ENCODE assay signal across 27 mouse cellular contexts in genomic region chr2:122656767-122657166, GRCm38 (mm10). TPM values are rescaled to one million over a fixed set of nuclear protein-coding genes. Genes with fewer than 3 reads are reported as not detected.
DNase-seq lines count a peak whose midpoint lies in the region; ATAC-seq and TF ChIP-seq lines count a peak whose summit lies in the region.
"Had no signal": no experiment of that assay in that cellular context is flagged by ENCODE, and none has a peak within 500 bp of the region (broad histone marks: within the 10 kb centered on the region; RNA-seq: fewer than 3 reads in every experiment).

No protein-coding gene starts in this region.

- no peak for ATAC-seq in intestine, embryonic 15.5 days
- ATAC-seq in intestine, embryonic 16.5 days = no peak
- ATAC-seq in stomach, embryonic 16.5 days (ENCODE audit: insufficient read depth, low FRiP score) = no peak
- ATAC-seq: activated CD4-positive, CD25-positive, alpha-beta regulatory T cell, adult 4 months; forebrain, embryonic 14.5 days; forebrain, embryonic 16.5 days had no signal

- peak overlapping the region; percentile 95 for H3K27ac ChIP-seq in intestine, embryonic 15.5 days
- peak overlapping the region; percentile 98 for H3K27ac ChIP-seq in intestine, embryonic 16.5 days (ENCODE audit: low read length)
- peak overlapping the region; percentile 100 for H3K27ac ChIP-seq in small intestine, adult 2 months (ENCODE audit: insufficient read depth, low read depth, low read length)
- H3K27ac ChIP-seq in stomach, embryonic 16.5 days (ENCODE audit: low read length) = peak overlapping the region; percentile 92; the same call in 1 of the 2 replicates
- H3K27ac ChIP-seq: embryonic facial prominence, embryonic 13.5 days; embryonic facial prominence, embryonic 15.5 days; forebrain, embryonic 10.5 days; forebrain, embryonic 12.5 days had no signal

- H3K4me3 ChIP-seq in intestine, embryonic 15.5 days (replicated peaks) = no peak overlapping the region
- no peak overlapping the region for H3K4me3 ChIP-seq in intestine, embryonic 16.5 days (ENCODE audit: low read length)
- H3K4me3 ChIP-seq in small intestine, adult 2 months (ENCODE audit: low read depth, low read length) = no peak overlapping the region
- H3K4me3 ChIP-seq in stomach, embryonic 16.5 days (replicated peaks; ENCODE audit: low read length) = no peak overlapping the region
- H3K4me3 ChIP-seq: embryonic facial prominence, embryonic 13.5 days; embryonic facial prominence, embryonic 15.5 days; erythroblast, embryonic 14.5 days; forebrain, embryonic 10.5 days; forebrain, embryonic 12.5 days had no signal

- no peak overlapping the region for H3K9ac ChIP-seq in intestine, embryonic 15.5 days
- no peak overlapping the region for H3K9ac ChIP-seq in intestine, embryonic 16.5 days (ENCODE audit: low read depth, low read length)
- H3K9ac ChIP-seq in stomach, embryonic 16.5 days (ENCODE audit: low read length) = no peak overlapping the region
- H3K9ac ChIP-seq: embryonic facial prominence, embryonic 13.5 days; embryonic facial prominence, embryonic 15.5 days; forebrain, embryonic 12.5 days had no signal

- no peaks in the 10 kb centered on the region for H3K36me3 ChIP-seq in intestine, embryonic 15.5 days
- H3K36me3 ChIP-seq in intestine, embryonic 16.5 days (ENCODE audit: control insufficient read depth, insufficient read depth, low read length) = no peaks in the 10 kb centered on the region
- no peaks in the 10 kb centered on the region for H3K36me3 ChIP-seq in small intestine, adult 2 months (ENCODE audit: control insufficient read depth, insufficient read depth, low read length)
- H3K36me3 ChIP-seq in stomach, embryonic 16.5 days (ENCODE audit: control insufficient read depth, insufficient read depth, low read length) = no peaks in the 10 kb centered on the region
- H3K36me3 ChIP-seq: embryonic facial prominence, embryonic 13.5 days; embryonic facial prominence, embryonic 15.5 days; forebrain, embryonic 10.5 days; forebrain, embryonic 12.5 days had no signal

- TF ChIP-seq POLR2A in small intestine, adult 2 months (IDR thresholded peaks at IDR 0.05; ENCODE audit: low read depth, low read length) = no peak

- DNase-seq in gastrocnemius, adult 8-10 months (ENCODE audit: low spot score in 2 of 2) = no peak
- no peak for DNase-seq in MN1 (ENCODE audit: low spot score)
- no peak for DNase-seq in cerebellum, postnatal 25 days
- no peak for DNase-seq in adrenal gland, postnatal 36 days
- DNase-seq: adrenal gland, adult 8-10 months; adrenal gland, postnatal 25 days; cerebellum, adult 11-12 months; cerebellum, adult 2 months; cerebellum, adult 9-10 months; cerebellum, postnatal 10 days; cerebellum, postnatal 36 days; embryo, embryonic 11 days had no signal

- 54% methylated on average over 9 of the region's 9 CpGs for WGBS in intestine, embryonic 15.5 days
- WGBS in intestine, embryonic 16.5 days = 61% methylated on average over 9 of the region's 9 CpGs
- 81% methylated on average over 9 of the region's 9 CpGs for WGBS in small intestine, adult 2 months
- WGBS in stomach, embryonic 16.5 days = 48% methylated on average over 9 of the region's 9 CpGs

- no peaks in the 10 kb centered on the region for H3K27me3 ChIP-seq in intestine, embryonic 15.5 days (replicated peaks)
- no peaks in the 10 kb centered on the region for H3K27me3 ChIP-seq in intestine, embryonic 16.5 days (replicated peaks; ENCODE audit: control insufficient read depth, insufficient read depth, low read length)
- no peaks in the 10 kb centered on the region for H3K27me3 ChIP-seq in small intestine, adult 2 months (ENCODE audit: control insufficient read depth, insufficient read depth, low read length)
- H3K27me3 ChIP-seq in stomach, embryonic 16.5 days (ENCODE audit: control insufficient read depth, insufficient read depth, low read length) = no peaks in the 10 kb centered on the region
- H3K27me3 ChIP-seq: embryonic facial prominence, embryonic 13.5 days; embryonic facial prominence, embryonic 15.5 days; forebrain, embryonic 12.5 days; Patski had no signal

- no peaks in the 10 kb centered on the region for H3K9me3 ChIP-seq in intestine, embryonic 15.5 days
- no peaks in the 10 kb centered on the region for H3K9me3 ChIP-seq in intestine, embryonic 16.5 days (ENCODE audit: control insufficient read depth, low read length)
- H3K9me3 ChIP-seq in stomach, embryonic 16.5 days (replicated peaks; ENCODE audit: control insufficient read depth, low read length) = no peaks in the 10 kb centered on the region
- H3K9me3 ChIP-seq: embryonic facial prominence, embryonic 13.5 days; embryonic facial prominence, embryonic 15.5 days; forebrain, embryonic 10.5 days; forebrain, embryonic 12.5 days had no signal

- TF ChIP-seq CTCF in small intestine, adult 2 months (IDR thresholded peaks at IDR 0.05; ENCODE audit: extremely low read depth, insufficient read length, insufficient replicate concordance, low read depth, low read length) = no peak

- H3K4me1 ChIP-seq in intestine, embryonic 15.5 days (replicated peaks) = peaks cover 3% of the 10 kb centered on the region; the same call in 1 of the 2 replicates
- peaks cover 20% of the 10 kb centered on the region for H3K4me1 ChIP-seq in intestine, embryonic 16.5 days (ENCODE audit: control insufficient read depth, insufficient read depth, low read length)
- peaks cover 55% of the 10 kb centered on the region; the same call in 1 of the 2 replicates for H3K4me1 ChIP-seq in small intestine, adult 2 months (ENCODE audit: control insufficient read depth, insufficient read depth, insufficient read length, low read length)
- no peaks in the 10 kb centered on the region for H3K4me1 ChIP-seq in stomach, embryonic 16.5 days (ENCODE audit: control insufficient read depth, insufficient read depth, low read length)
- H3K4me1 ChIP-seq: embryonic facial prominence, embryonic 13.5 days; embryonic facial prominence, embryonic 15.5 days; forebrain, embryonic 12.5 days had no signal

- H3K4me2 ChIP-seq in intestine, embryonic 15.5 days (replicated peaks) = no peak overlapping the region
- H3K4me2 ChIP-seq in intestine, embryonic 16.5 days (ENCODE audit: low read depth, low read length) = no peak overlapping the region
- no peak overlapping the region for H3K4me2 ChIP-seq in stomach, embryonic 16.5 days (ENCODE audit: low read depth, low read length)
- H3K4me2 ChIP-seq: embryonic facial prominence, embryonic 13.5 days; embryonic facial prominence, embryonic 15.5 days; forebrain, embryonic 12.5 days had no signal

RNA-seq across cellular contexts. Expression of gene AA467197, which starts 20.0 kb away (rescaled TPM):
- 7.1 and 7.3 TPM in 2 replicates for polyA plus RNA-seq in intestine, embryonic 15.5 days (2015; fragmentation: Nextera tagmentation; extraction: Ambion mirVana)
- polyA plus RNA-seq in intestine, embryonic 16.5 days (2015; fragmentation: Nextera tagmentation; extraction: Ambion mirVana) = 8.7 and 10.1 TPM in 2 replicates
- 8.6 and 9.7 TPM in 2 replicates for polyA plus RNA-seq in small intestine, adult 2 months (2012; rRNA removed)
- 34.1 and 50.8 TPM in 2 replicates for polyA plus RNA-seq in stomach, embryonic 16.5 days (2015; fragmentation: Nextera tagmentation; extraction: Ambion mirVana)
- total RNA-seq in gastrocnemius, adult 8-10 months (2022) = under 1 TPM in 1 of 4 experiments, not detected in 3; 0.38 TPM
- 1 to 10 TPM in 1 of 2 experiments, under 1 TPM in 1; 0.72 to 1.8 TPM for total RNA-seq in adrenal gland, postnatal 36 days (2021)
- total RNA-seq: MEL had no signal
- polyA plus RNA-seq: embryonic facial prominence, embryonic 11.5 days; embryonic facial prominence, embryonic 13.5 days; erythroblast, embryonic 14.5 days; forebrain, embryonic 16.5 days had no signal

RNA-seq across cellular contexts. Expression of gene Gatm, which starts 45.7 kb away (rescaled TPM):
- 18.9 and 23.9 TPM in 2 replicates for polyA plus RNA-seq in intestine, embryonic 15.5 days (2015; fragmentation: Nextera tagmentation; extraction: Ambion mirVana)
- polyA plus RNA-seq in intestine, embryonic 16.5 days (2015; fragmentation: Nextera tagmentation; extraction: Ambion mirVana) = 22.3 and 22.8 TPM in 2 replicates
- polyA plus RNA-seq in small intestine, adult 2 months (2012; rRNA removed) = 2.0 and 31.7 TPM in 2 replicates
- 22.5 and 47.0 TPM in 2 replicates for polyA plus RNA-seq in stomach, embryonic 16.5 days (2015; fragmentation: Nextera tagmentation; extraction: Ambion mirVana)
- total RNA-seq in gastrocnemius, adult 8-10 months (2022) = 1 to 10 TPM; 2.4 to 4.4 (median 3.9) TPM
- total RNA-seq in adrenal gland, postnatal 36 days (2021) = 1 to 10 TPM; 4.9 to 5.5 TPM
- total RNA-seq: MEL had no signal

RNA-seq across cellular contexts. Expression of gene Slc30a4, which starts 45.7 kb away (rescaled TPM):
- 10.2 and 10.8 TPM in 2 replicates for polyA plus RNA-seq in intestine, embryonic 15.5 days (2015; fragmentation: Nextera tagmentation; extraction: Ambion mirVana)
- polyA plus RNA-seq in intestine, embryonic 16.5 days (2015; fragmentation: Nextera tagmentation; extraction: Ambion mirVana) = 8.1 and 10.1 TPM in 2 replicates
- 3.0 and 8.1 TPM in 2 replicates for polyA plus RNA-seq in small intestine, adult 2 months (2012; rRNA removed)
- 9.1 and 9.5 TPM in 2 replicates for polyA plus RNA-seq in stomach, embryonic 16.5 days (2015; fragmentation: Nextera tagmentation; extraction: Ambion mirVana)
- total RNA-seq in gastrocnemius, adult 8-10 months (2022) = 10 to 100 TPM; 13.6 to 18.7 (median 15.7) TPM
- 10 to 100 TPM; 29.4 to 37.7 TPM for total RNA-seq in adrenal gland, postnatal 36 days (2021)
- total RNA-seq: MEL had no signal
- polyA plus RNA-seq: erythroblast, embryonic 14.5 days had no signal
